Mouse (Mus musculus) layer of hippocampus, postnatal 14 days (tissue): Measurements from ENCODE around the gene Eif1. TPM values are rescaled to one million over a fixed set of nuclear protein-coding genes. Genes with fewer than 3 reads are reported as not detected.
"Not testable (repeated sequence)": the region's sequence is repeated elsewhere in the genome, so short reads cannot be mapped to it uniquely, and the experiment has no call there.

Experiments
- DNase-seq, 2 experiments: peaks; one replicate each; pipeline ENCODE4 v3.0.0; 2021 to 2022; ENCODE audit warnings: low spot score in 2 of 2, mixed read lengths in 1 of 2
- total RNA-seq, 2 experiments: library from RNA; stranded (reverse); gene quantifications; 2 replicates each; pipeline ENCODE4 v1.2.3; 2021

Eif1 gene
- total RNA-seq, 2 experiments from 2014 or later = 704 to 721 TPM

DNA sequence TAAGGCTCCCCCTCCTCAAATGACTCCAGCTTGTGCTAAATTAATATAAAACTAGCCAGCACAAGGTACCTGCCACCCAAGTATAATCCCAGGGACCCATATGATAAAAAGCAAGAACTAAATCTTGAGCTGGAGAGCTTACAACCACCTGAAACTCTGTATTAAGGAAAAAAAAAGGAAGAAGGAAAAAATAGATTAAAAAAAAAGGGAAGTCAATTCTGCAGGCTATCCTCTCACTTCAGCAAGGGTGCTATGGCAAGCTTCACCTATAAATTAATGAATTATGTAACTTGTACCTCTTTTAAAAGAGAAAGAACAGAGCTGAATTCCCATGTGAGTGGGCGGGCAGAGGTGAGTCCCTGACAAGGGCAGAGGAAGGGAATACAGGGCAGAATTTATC lies 8.0 kb upstream of the Eif1 start:
- DNase-seq = no peak

DNA sequence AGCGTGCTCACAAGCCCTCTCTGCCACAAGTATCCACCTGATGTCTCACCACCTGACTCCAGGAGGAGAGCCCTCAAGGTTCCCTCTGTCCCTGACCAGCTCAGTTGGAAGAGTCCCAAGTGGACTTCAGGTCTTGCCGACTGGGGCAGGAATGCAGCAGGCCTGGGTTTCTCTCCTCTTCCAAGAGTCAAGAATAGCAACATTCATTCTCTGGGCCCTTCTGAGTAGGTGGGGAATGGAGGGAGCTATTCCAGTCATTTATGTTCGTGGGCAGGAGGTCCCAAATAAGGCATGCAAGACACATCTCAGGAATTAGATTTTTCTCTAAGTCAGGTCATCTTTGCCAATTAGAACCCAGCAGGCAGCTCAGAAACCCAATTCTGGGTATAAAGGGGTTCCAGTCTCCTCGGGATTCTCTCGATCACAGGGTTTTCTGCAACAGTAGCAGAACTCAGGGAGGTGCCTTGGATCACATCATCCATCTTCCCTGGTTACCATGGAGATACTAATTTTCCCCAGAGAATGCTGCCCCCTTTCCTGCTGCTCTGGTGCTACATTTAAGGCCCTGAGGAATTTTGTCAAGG lies 7.5 kb upstream of the Eif1 start:
- DNase-seq = peak; percentile 46 to 62

DNA sequence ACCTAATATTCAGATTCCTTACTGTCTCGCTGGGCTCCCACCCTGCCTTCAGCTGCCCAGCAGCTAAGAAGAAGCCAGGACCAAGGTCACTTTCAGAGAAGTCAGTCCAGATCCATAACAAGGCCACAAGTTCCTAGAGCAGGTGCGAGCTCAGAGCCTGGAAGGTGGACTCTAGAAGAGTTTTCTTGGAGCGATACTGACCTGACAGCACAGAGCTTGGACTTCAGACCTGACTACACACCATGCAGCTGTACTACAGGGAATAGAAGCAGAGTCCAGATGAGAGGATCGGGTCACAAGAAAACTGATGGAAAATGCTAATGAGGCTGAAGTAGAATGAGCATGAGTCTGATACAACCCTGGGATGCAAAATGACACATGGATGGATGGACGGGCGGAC lies 6.3 kb upstream of the Eif1 start:
- no peak for DNase-seq

DNA sequence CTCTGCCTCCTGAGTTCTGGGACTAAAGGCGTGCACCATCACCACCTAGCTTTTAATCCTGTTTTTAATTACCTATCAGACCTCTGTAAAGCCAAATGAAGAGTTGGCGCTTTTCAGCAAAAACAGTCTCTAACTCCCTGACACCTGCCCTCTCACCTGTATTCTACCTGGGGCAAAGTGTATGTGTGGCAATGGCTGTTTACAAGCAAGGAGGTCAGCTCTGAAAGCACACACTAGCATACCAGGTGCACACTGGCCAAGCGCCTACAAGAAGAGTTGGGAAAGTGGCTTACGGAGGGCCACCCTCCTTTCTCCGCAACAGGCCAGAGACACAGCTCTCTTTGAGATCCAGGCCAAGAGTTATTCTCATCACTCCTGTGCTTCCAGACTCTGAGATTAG lies 4.2 kb upstream of the Eif1 start:
- DNase-seq = no peak

- DNase-seq = no peak
These were observed 1.8 kb upstream of the Eif1 start for GRCm38 (mm10) chr11:100317826-100318380.

DNA sequence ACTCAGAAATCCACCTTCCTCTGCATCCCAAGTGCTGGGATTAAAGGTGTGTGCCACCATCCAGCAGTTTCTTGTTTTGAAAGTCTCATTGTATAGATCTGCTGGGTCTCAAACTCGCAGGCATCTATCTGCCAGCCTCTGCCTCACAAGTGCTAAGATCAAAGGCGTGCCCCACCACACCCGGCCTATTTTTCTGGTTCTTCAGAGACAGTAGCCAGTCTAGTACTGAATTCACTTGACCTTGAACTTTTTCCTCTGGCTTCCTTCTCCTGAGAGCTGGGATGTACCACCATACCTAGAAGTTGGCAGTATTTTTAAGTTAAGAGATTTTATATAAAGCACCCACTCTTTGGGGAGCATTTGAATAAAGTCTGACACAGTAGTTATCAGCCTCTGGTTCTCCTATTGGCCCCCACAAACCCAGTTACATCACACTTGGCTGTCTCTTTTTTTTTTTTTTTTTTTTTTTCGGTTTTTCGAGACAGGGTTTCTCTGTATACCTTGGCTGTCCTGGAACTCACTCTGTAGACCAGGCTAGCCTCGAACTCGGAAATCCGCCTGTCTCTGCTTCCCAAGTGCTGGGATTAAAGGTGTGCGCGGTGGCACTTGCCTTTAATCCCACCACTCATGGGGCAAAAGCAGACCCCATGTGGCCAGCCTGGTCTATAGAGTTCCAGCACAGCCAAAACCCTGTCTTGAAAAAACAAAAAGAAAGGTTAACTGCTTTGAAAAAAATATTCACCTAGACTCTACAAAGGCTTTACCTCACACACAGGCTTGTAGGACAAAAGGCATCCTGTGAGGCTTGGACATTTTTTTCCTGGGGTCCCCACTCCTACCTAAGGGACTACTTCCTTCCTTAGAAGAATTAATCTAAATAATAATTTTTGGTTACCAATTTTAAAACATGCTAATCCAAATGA lies 895 bp upstream of the Eif1 start:
- DNase-seq = no peak

- DNase-seq = peak; percentile 88 to 95
These were observed 516 bp downstream of the Eif1 start for GRCm38 (mm10) chr11:100320172-100320630.

DNA sequence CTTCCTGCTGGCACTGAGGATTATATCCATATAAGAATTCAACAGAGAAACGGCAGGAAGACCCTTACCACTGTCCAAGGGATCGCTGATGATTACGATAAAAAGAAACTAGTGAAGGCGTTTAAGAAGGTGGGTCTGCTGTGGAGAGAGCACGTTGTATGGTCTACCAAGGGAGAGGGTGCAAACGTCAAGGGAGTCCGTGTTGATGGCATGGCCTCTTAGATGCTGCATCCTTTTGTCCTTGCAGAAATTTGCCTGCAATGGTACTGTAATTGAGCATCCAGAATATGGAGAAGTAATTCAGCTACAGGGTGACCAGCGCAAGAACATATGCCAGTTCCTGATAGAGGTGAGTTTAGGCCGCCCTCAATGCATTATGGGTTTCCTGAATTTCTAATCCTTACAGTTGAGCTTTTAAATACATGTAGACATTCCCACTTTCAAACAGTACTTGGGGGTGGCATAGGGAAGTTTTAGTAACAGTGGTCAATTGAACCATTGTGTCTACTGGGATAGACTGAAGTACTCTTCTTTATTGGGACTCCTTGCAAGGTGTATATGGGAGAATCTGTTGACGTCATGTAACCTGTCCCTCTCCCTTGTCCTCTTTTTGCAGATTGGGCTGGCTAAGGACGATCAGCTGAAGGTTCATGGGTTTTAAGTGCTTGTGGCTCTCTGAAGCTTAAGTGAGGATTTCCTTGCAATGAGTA lies 1.2 kb downstream of the Eif1 start:
- DNase-seq = not testable (repeated sequence)

DNA sequence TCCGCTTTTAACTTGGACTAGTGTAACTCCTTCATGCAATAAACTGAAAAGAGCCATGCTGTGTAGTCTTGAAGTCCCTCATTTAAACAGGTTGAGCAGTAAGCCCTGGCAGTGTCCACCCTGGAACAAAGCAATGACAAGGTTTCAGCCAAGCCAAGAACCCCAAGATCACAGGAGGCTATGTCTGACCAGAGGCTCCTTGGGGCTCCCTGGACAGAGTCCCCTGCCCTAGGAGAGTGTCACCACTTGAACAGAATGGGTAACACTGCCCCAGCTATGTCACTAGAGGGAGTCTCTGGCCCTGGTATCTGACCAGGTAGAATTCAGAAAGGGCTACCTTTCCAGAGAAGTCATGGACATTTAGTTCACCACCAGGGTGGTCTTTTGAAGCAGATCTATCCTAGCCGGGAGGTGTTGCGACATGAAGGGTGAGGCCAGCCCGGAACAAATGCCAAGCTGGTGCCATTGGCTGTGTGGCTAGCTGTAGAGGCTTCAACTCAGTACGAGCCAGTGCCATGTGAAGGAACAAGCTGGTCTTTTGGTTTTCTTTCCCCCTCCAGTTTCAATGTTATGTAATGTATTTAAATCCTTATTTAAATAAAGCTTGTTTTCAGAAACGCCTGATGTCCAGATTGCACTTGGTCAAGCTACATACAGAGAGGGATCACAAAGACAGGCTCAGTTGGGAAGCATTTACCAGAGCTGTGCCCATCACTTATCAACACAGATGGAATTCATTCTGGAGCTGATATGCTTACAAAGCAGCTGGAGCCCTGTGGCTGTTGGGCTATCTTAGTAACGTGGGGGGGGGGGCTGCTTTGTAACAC lies 2.0 kb downstream of the Eif1 start:
- not testable (repeated sequence) for DNase-seq

GRCm38 (mm10) chr11:100322591-100323258 lies 3.0 kb downstream of the Eif1 start:
- DNase-seq = no peak

DNA sequence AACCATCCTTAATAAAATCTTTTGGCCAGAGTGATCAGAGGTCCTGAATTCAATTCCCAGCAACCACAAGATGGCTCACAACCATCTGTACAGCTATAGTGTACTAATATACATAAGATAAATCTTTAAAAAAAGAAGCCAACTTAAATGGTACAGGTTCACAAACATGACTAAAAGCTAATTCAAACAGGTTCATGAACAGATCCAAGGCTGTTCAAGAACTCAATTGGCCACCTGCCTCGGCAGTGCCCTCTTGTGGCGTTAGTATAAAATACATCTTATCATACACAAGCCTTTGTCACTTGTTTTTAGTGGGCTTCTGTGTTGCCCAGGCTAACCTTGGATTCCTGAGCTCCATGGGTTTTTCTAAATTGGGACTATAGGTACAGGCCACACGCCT lies 3.9 kb downstream of the Eif1 start:
- DNase-seq = peak in 1 of 2 experiments; percentile 78

- DNase-seq = no peak
These were observed 5.5 kb downstream of the Eif1 start for GRCm38 (mm10) chr11:100325062-100325629.

GRCm38 (mm10) chr11:100327316-100327715 lies 7.6 kb downstream of the Eif1 start:
- DNase-seq = no peak

DNA sequence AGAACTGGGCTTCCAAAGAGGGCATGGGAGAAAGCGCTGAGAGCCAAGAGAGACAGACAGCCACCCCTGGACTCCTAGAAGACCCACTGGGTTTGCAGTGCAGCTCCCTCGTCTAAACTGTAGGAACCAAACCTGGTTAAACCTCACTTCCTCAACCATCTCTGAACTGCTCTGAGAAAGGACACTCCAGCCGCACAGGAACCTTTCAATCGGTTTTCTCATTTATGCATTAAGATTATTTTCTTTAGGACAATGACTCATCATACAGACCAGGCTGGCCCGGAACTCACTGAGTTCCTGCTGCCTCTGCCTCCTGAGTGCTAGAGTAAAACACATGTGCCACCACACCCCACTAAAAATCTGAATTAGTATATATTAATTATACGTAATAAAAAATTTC lies 8.1 kb downstream of the Eif1 start:
- no peak for DNase-seq

DNA sequence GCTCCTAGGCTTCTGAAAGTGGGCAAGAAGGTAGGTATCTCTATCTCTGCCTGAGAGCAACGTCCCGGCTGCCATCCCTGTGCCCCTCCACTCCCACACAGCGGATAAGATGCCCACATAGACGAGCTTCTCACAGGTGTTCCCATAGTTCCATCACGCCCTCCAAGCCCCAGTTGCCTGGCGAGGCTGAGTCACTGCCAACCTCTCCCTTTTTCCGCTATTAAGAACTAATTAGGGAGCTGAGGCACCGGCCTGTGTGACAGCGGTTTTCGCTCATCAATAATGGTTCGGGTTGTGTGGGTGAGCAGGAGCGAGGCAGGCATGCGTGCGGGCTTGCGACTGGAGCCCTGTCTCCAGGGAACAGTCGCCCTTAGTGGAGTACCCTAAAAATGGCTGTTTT lies 10.6 kb downstream of the Eif1 start:
- peak in 1 of 2 experiments; percentile 37 for DNase-seq

DNA sequence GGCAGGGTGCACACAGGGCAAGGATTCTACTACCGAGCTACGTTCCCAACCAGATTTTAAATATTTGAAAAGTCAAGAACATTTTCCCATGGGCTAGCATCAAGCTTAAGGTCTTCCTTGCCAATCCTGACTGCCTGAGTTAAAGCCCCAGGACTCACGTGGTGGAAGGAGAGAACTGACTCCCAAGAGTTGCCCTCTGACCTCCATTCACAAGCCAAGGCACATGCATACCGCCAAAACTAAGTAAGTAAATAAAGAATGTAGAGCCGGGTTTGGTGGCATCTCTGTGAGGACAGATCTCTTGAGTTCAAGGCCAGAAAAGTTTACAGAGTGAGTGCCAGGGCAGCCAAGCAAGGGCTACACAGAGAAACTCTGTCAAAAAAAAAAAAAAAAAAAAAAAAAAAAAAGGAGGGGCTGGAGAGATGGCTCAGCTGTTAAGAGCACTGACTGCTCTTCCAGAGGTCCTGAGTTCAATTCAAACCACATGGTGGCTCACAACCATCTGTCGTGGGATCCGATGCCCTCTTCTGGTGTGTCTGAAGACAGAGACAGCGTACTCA lies 11.2 kb downstream of the Eif1 start:
- not testable (repeated sequence) for DNase-seq

DNA sequence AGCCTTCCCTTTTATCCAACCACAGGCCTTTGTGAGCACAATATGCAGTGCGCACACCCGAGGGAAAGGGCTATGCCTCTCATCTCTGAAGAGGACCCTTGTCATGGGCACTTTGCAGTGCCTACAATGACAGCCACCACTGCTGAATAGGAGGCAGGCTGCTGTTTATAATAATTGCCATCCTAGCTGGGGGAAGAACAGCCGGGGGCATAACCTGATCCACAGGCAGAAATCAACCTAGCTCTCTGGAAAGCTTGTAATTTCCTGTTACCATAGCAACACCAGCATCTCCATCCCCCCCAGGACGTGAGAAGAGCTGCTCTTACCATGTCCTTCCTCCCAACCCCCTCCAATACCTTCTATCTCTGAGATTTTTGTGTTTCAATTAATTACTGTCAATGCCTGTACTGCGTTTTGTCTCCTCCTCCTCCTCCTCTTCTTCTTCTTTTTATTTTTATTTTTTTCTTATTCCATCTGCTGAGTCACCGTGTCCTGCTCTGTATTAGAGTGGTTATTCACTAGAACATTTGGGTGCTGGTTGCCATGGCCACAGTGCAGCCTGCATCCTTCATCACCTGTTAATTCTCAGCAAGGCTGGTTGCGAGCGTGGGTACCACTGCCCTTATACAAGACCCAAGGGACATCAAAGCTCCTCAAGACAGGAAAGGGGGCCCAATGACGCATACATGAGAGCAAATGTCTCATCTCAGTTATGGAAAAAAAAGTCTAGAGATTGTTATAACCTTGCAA lies 13.3 kb downstream of the Eif1 start:
- DNase-seq = peak; percentile 54 to 61

DNA sequence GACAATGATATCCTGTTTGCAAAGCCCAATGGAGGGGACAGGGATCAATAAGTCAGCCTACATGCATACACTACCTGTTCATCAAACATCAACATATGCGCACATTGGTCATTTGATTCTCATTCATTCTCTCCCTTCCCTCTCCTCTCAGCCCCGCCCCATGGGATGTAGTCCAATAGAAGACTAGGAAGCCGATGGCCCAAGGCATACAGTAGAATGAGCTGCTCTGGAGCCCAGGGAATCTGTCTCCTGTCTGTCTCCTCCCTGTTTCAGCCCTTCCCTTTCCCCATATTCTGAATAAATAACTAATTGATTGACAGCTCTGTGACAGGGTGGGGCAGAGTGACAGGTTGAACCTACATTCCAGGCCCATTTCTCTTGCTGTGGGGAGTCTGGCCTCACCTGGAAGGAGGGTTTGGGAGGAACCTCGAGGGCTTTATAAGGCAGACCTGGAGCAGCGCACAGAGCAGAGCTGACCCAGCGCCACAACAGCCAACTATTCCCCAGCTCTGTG lies 14.3 kb downstream of the Eif1 start, which contains the start of gene Gast:
Gene Gast, plus strand, starts transcription at position 464 of the 514 bp plus-strand sequence.
- no peak for DNase-seq
